Mouse (Mus musculus) MEL (cell line): ENCODE measurements around the gene Haus7. TPM values are rescaled to one million over a fixed set of nuclear protein-coding genes. Genes with fewer than 3 reads are reported as not detected.

Experiments used
- DNase-seq: peaks from one replicate; pipeline ENCODE4 v3.0.0; 2011; ENCODE audit warnings: low read depth, low spot score
- H3K27ac ChIP-seq: 2 replicates; pipeline ENCODE4 v1.5.1; 2012; ENCODE audit warnings: low read depth, mild to moderate bottlenecking, control low read depth, low read length, moderate library complexity; ENCODE audit not compliant: control insufficient read depth
- H3K27me3 ChIP-seq, 2 experiments: fragments of 150-350 bp in 1 of 2; sonication (generic) in 1 of 2; 2 replicates each; pipeline ENCODE4 v1.6.1; 2012; ENCODE audit warnings: low read length in 2 of 2, mild to moderate bottlenecking in 2 of 2, improper control_type of control experiment in 1 of 2, moderate library complexity in 1 of 2; ENCODE audit not compliant: insufficient read depth in 2 of 2, control insufficient read depth in 1 of 2
- H3K36me3 ChIP-seq, 2 experiments: 2 replicates each; pipeline ENCODE4 v1.6.1; 2012 to 2014; ENCODE audit warnings: low read length in 2 of 2, improper control_type of control experiment in 1 of 2, inconsistent platforms in 1 of 2, mild to moderate bottlenecking in 1 of 2; ENCODE audit not compliant: insufficient read depth in 2 of 2, control insufficient read depth in 1 of 2
- H3K4me1 ChIP-seq, 2 experiments: fragments of 150-350 bp in 1 of 2; sonication (generic) in 1 of 2; 2 replicates each; pipeline ENCODE4 v1.6.1; 2012; ENCODE audit warnings: low read length in 2 of 2, improper control_type of control experiment in 1 of 2, mild to moderate bottlenecking in 1 of 2; ENCODE audit not compliant: insufficient read depth in 2 of 2, control insufficient read depth in 1 of 2
- H3K4me3 ChIP-seq, 2 experiments: fragments of 150-350 bp in 1 of 2; sonication (generic) in 1 of 2; 2 replicates each; pipeline ENCODE4 v1.5.1; 2012; ENCODE audit warnings: low read depth in 2 of 2, low read length in 2 of 2, mild to moderate bottlenecking in 2 of 2, moderate library complexity in 2 of 2, control low read depth in 1 of 2, improper control_type of control experiment in 1 of 2; ENCODE audit not compliant: control insufficient read depth in 1 of 2, insufficient read depth in 1 of 2
- H3K79me2 ChIP-seq: 2 replicates; pipeline ENCODE4 v1.6.1; 2012; ENCODE audit warnings: mild to moderate bottlenecking, low read length, moderate library complexity; ENCODE audit not compliant: control insufficient read depth, poor library complexity, insufficient read depth
- H3K9ac ChIP-seq: 2 replicates; pipeline ENCODE4 v1.6.1; 2012; ENCODE audit warnings: low read depth, mild to moderate bottlenecking, control low read depth, low read length, moderate library complexity; ENCODE audit not compliant: control insufficient read depth, poor library complexity, severe bottlenecking
- H3K9me3 ChIP-seq: fragments of 150-350 bp; sonication (generic); replicated peaks from 2 replicates; pipeline ENCODE4 v1.6.1; 2012; ENCODE audit warnings: mild to moderate bottlenecking, low read length, improper control_type of control experiment, moderate library complexity; ENCODE audit not compliant: insufficient read depth
- BHLHE40 ChIP-seq: IDR thresholded peaks from 2 replicates; pipeline ENCODE4 v1.6.1; 2012; ENCODE audit warnings: low read depth, mild to moderate bottlenecking, inconsistent platforms, low read length, improper control_type of control experiment, borderline replicate concordance
- CHD1 ChIP-seq: IDR thresholded peaks from 2 replicates; pipeline ENCODE4 v1.6.1; 2012; ENCODE audit warnings: low read depth, mild to moderate bottlenecking, inconsistent platforms, low read length, improper control_type of control experiment
- E2F4 ChIP-seq: IDR thresholded peaks from 2 replicates; pipeline ENCODE4 v1.6.1; 2011; ENCODE audit warnings: low read depth, low read length, improper control_type of control experiment, borderline replicate concordance
- ETS1 ChIP-seq: IDR thresholded peaks from 2 replicates; pipeline ENCODE4 v1.6.1; 2012; ENCODE audit warnings: low read depth, mild to moderate bottlenecking, inconsistent platforms, low read length, improper control_type of control experiment, moderate library complexity
- GATA1 ChIP-seq: IDR thresholded peaks from 2 replicates; pipeline ENCODE4 v1.6.1; 2011; ENCODE audit warnings: low read depth, low read length, improper control_type of control experiment
- JUND ChIP-seq: IDR thresholded peaks from 2 replicates; pipeline ENCODE4 v1.6.1; 2011; ENCODE audit warnings: low read depth, mild to moderate bottlenecking, improper control_type of control experiment, low read length
- MAFK ChIP-seq: IDR thresholded peaks from 2 replicates; pipeline ENCODE4 v1.6.1; 2011; ENCODE audit warnings: low read depth, mild to moderate bottlenecking, low read length, improper control_type of control experiment, borderline replicate concordance
- MAX ChIP-seq: IDR thresholded peaks from 2 replicates; pipeline ENCODE4 v1.6.1; 2011; ENCODE audit warnings: low read length, improper control_type of control experiment
- MAZ ChIP-seq: IDR thresholded peaks from 2 replicates; pipeline ENCODE4 v1.6.1; 2012; ENCODE audit warnings: low read depth, mild to moderate bottlenecking, inconsistent platforms, low read length, improper control_type of control experiment
- MYB ChIP-seq: IDR thresholded peaks from 2 replicates; pipeline ENCODE4 v1.6.1; 2011; ENCODE audit warnings: mild to moderate bottlenecking, low read depth, low read length, improper control_type of control experiment
- MYC ChIP-seq: IDR thresholded peaks from 2 replicates; pipeline ENCODE4 v1.6.1; 2011; ENCODE audit warnings: low read depth, mild to moderate bottlenecking, low read length, improper control_type of control experiment, moderate library complexity
- NELFE ChIP-seq: IDR thresholded peaks from 2 replicates; pipeline ENCODE4 v1.6.1; 2011; ENCODE audit warnings: low read depth, low read length, improper control_type of control experiment
- NRF1 ChIP-seq: IDR thresholded peaks from 2 replicates; pipeline ENCODE4 v1.6.1; 2014; ENCODE audit warnings: low read depth, mild to moderate bottlenecking, inconsistent platforms, low read length, improper control_type of control experiment, moderate library complexity; ENCODE audit not compliant: poor library complexity, insufficient read depth, severe bottlenecking
- POLR2A ChIP-seq, 2 experiments: IDR thresholded peaks; 2 replicates each; pipeline ENCODE4 v1.6.1; 2011 to 2012; ENCODE audit warnings: low read length in 2 of 2, mild to moderate bottlenecking in 2 of 2, control low read depth in 1 of 2, improper control_type of control experiment in 1 of 2, low read depth in 1 of 2, moderate library complexity in 1 of 2; ENCODE audit not compliant: control insufficient read depth in 1 of 2, insufficient read depth in 1 of 2, poor library complexity in 1 of 2
- RCOR1 ChIP-seq: IDR thresholded peaks from 2 replicates; pipeline ENCODE4 v1.6.1; 2012; ENCODE audit warnings: low read depth, mild to moderate bottlenecking, inconsistent platforms, low read length, improper control_type of control experiment
- SMC3 ChIP-seq: IDR thresholded peaks from 2 replicates; pipeline ENCODE4 v1.6.1; 2011; ENCODE audit warnings: low read depth, low read length, improper control_type of control experiment
- TAL1 ChIP-seq: IDR thresholded peaks from 2 replicates; pipeline ENCODE4 v1.6.1; 2012; ENCODE audit warnings: mild to moderate bottlenecking, inconsistent platforms, low read length, moderate library complexity, mixed read lengths
- TBP ChIP-seq: IDR thresholded peaks from 2 replicates; pipeline ENCODE4 v1.8.0; 2011; ENCODE audit warnings: low read depth, low read length, improper control_type of control experiment
- TCF12 ChIP-seq: IDR thresholded peaks from 2 replicates; pipeline ENCODE4 v1.6.1; 2014; ENCODE audit warnings: low read depth, mild to moderate bottlenecking, inconsistent platforms, low read length, improper control_type of control experiment, moderate library complexity
- USF1 ChIP-seq: IDR thresholded peaks from 2 replicates; pipeline ENCODE4 v1.6.1; 2014; ENCODE audit warnings: low read depth, mild to moderate bottlenecking, inconsistent platforms, low read length, improper control_type of control experiment, moderate library complexity
- USF2 ChIP-seq, 2 experiments: IDR thresholded peaks; 2 replicates each; pipeline ENCODE4 v1.6.1; 2011 to 2012; ENCODE audit warnings: improper control_type of control experiment in 2 of 2, low read length in 2 of 2, borderline replicate concordance in 1 of 2, inconsistent platforms in 1 of 2, low read depth in 1 of 2, mild to moderate bottlenecking in 1 of 2; ENCODE audit not compliant: insufficient read depth in 1 of 2
- ZC3H11A ChIP-seq: IDR thresholded peaks from 2 replicates; pipeline ENCODE4 v1.6.1; 2012; ENCODE audit warnings: low read depth, mild to moderate bottlenecking, inconsistent platforms, low read length, improper control_type of control experiment
- ZKSCAN1 ChIP-seq: IDR thresholded peaks from 2 replicates; pipeline ENCODE4 v1.6.1; 2012; ENCODE audit warnings: low read depth, mild to moderate bottlenecking, inconsistent platforms, low read length, improper control_type of control experiment, moderate library complexity
- ZMIZ1 ChIP-seq: IDR thresholded peaks from 2 replicates; pipeline ENCODE4 v1.6.1; 2012; ENCODE audit warnings: low read depth, mild to moderate bottlenecking, inconsistent platforms, low read length, improper control_type of control experiment, moderate library complexity
- ZNF384 ChIP-seq: IDR thresholded peaks from 2 replicates; pipeline ENCODE4 v1.6.1; 2012; ENCODE audit warnings: low read depth, mild to moderate bottlenecking, inconsistent platforms, low read length, improper control_type of control experiment
- polyA plus RNA-seq, 2 experiments: library from polyadenylated mRNA; stranded (reverse) in 1 of 2; unstranded in 1 of 2; fragments of >175 nt in 1 of 2; fragments of >200 nt in 1 of 2; gene quantifications; 2 replicates each; pipeline versions ENCODE4 v1.2.1 to v1.2.4; 2012; ENCODE audit warnings: low replicate concordance in 2 of 2, low read depth in 1 of 2; ENCODE audit not compliant: insufficient read length in 2 of 2, insufficient read depth in 1 of 2, missing spikeins in 1 of 2
- total RNA-seq: library from RNA; depleted of rRNA; stranded (reverse); fragments of 300-350 nt; gene quantifications from 2 replicates; pipeline ENCODE4 v1.2.3, GENCODE M21; 2012

Haus7 gene
- total and polyA plus RNA-seq, 3 experiments: 24.0 to 27.9 TPM; not detected in 1

DNA sequence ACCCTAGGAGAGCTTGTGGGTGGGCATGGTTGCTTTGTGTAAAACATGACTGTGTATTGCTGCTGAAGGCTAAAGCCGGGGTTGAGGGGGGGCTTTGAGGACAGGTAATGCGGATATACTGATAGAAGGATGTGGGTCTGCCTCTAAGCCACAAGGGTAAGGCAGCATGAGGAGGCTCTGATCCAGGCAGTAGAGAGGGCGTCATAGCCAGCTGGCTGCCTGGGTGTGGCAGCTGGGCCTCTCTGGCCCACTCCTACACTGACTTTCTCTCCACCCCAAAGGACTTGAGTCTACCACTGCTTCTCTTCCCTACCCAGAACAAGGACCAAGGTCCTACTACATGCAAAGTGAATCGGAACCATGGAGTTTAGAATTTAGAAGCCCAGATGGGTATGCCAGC lies 26.0 kb upstream of the Haus7 start:
- no peaks in the 10 kb centered on the region for H3K36me3 ChIP-seq
- TF ChIP-seq USF2 (IDR thresholded peaks at IDR 0.05; ENCODE audit: borderline replicate concordance in 1 of 2, insufficient read depth in 1 of 2, low read depth in 1 of 2, low read length in 2 of 2) (no peak), ZMIZ1 (no peak), TCF12 (no peak), SMC3 (no peak), TBP (no peak), E2F4 (no peak), ETS1 (no peak), MYB (no peak), TAL1 (no peak)
- H3K4me1 ChIP-seq: no peaks in the 10 kb centered on the region
- no peak overlapping the region for H3K4me3 ChIP-seq
- no peak for DNase-seq
- H3K9me3 ChIP-seq: no peaks in the 10 kb centered on the region
- no peak overlapping the region for H3K27ac ChIP-seq
- no peak overlapping the region for H3K9ac ChIP-seq
- no peaks in the 10 kb centered on the region for H3K79me2 ChIP-seq
- H3K27me3 ChIP-seq: no peaks in the 10 kb centered on the region

DNA sequence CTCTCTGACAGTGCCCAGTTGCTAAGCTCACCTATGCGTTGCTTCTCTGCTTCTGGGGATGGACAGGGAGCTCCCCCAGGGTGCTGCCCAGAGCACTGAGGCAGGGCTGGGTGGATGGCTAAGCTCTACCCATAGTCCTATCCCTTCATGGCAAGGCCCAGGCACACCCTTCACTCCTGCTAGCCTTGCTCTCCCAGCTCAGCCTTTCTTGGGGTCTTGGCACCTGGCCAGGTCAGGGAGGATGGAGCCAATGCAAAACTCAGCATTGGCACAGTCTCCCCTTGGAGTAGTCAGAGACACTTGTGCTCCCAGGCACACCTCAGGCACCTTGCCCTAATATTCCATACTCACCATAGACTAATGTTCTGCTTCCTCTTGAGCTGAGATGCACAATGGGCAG lies 25.2 kb upstream of the Haus7 start:
- no peak overlapping the region for H3K27ac ChIP-seq

DNA sequence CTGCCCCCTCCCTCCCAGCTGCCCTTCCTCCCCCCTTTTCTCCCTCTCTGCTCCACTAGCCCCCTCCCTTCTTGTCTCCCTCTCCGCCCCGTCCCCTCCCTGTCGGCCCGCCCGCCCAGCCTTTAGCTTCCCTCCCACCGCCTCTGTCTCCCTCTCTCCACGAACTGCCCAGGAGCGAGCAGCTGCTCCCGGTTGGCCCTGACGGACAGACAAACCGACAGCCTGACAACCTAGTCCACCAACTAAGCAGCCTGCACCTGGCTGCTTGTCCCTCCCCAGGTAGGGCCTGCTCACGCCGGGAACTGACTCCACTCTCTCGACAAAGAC lies 24.6 kb upstream of the Haus7 start, which contains the start of gene Bgn:
Gene Bgn (plus strand): TSS at position 119 of the 327 bp plus-strand sequence.
- no peak within 1 kb of the TSS for H3K4me3 ChIP-seq
- no peaks in the 10 kb centered on the region for H3K79me2 ChIP-seq
- H3K36me3 ChIP-seq: no peaks in the 10 kb centered on the region
- H3K9me3 ChIP-seq: no peaks in the 10 kb centered on the region
- no peaks in the 10 kb centered on the region for H3K27me3 ChIP-seq
- DNase-seq: no peak
- no peak for TF ChIP-seq MAZ
- no peak for TF ChIP-seq NELFE
- no peak for TF ChIP-seq ZKSCAN1
- no peak for TF ChIP-seq ZC3H11A
- no peak within 1 kb of the TSS for H3K27ac ChIP-seq
- H3K4me1 ChIP-seq: no peaks in the 10 kb centered on the region
- no peak within 1 kb of the TSS for H3K9ac ChIP-seq

More for the DNA sequence above, 25.2 kb upstream of the Haus7 start:
- no peak overlapping the region for H3K9ac ChIP-seq
- no peak overlapping the region for H3K4me3 ChIP-seq
- H3K79me2 ChIP-seq: no peaks in the 10 kb centered on the region
- H3K9me3 ChIP-seq: no peaks in the 10 kb centered on the region
- H3K27me3 ChIP-seq: no peaks in the 10 kb centered on the region
- DNase-seq: no peak
- TF ChIP-seq GATA1 (no peak), CHD1 (no peak), RCOR1 (no peak), NRF1 (no peak), BHLHE40 (no peak), MAFK (no peak), NELFE (no peak), ETS1 (no peak), ZNF384 (no peak), TCF12 (no peak), MYC (no peak), MAX (no peak), ZKSCAN1 (no peak), JUND (no peak), USF1 (no peak), POLR2A (IDR thresholded peaks at IDR 0.05; ENCODE audit: control insufficient read depth in 1 of 2, insufficient read depth in 1 of 2, low read depth in 1 of 2, low read length in 2 of 2, poor library complexity in 1 of 2) (no peak)
- H3K4me1 ChIP-seq: no peaks in the 10 kb centered on the region
- H3K36me3 ChIP-seq: no peaks in the 10 kb centered on the region
